Mouse (Mus musculus): ENCODE measurements around the gene Gm28043.

Gene Gm28043

GRCm38 (mm10) chr17:29747466-29747865, 132.8 kb downstream of the Gm28043 start:
- no peak for DNase-seq (ENCODE audit: low read depth, low spot score)

All from retina, adult 2 months (tissue).